Mouse (Mus musculus): ENCODE results near the gene Cacnb3. TPM values are rescaled to one million over a fixed set of nuclear protein-coding genes. Genes with fewer than 3 reads are reported as not detected.

Cacnb3 gene
- total RNA-seq, 1 experiment: 32.0 TPM

DNA sequence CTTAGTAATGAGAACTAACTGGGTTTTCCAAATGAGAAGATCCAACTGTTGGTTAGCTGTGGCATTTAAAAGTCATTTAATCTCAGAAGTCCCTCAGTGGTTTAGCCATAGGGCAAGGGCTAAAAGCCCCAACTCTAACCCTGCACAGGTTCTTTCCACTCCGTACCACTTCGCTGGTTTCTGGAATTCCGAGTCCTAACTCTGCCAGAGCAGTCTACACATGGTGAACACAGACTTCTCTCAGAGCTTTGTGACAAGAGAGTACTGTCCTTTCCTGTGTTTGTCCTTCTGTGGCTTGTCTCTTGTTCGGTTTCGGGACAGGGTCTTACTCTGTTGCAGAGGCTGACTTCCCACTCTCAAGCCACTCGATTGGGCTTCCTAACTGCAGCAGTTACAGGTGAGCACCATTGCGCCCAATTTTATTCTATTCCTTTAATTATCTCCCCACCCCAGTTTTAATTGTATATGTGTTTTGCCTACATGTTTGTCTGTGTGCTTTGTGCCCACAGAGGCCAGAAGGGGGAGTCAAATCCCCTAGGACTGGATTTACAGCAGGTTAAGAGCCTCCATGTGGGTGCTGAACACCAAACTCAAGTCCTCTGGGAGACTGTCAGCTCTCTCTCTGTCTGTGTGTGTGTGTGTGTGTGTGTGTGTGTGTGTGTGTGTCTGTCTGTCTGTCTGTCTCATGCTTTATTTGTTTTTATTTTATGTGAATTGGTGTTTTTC, 4.0 kb upstream of the Cacnb3 start:
- DNase-seq (ENCODE audit: low read depth, low spot score): no peak
- no peaks in the 10 kb centered on the region for H3K36me3 ChIP-seq (ENCODE audit: control insufficient read depth, insufficient read depth, low read length, poor library complexity, severe bottlenecking)
- no peak for TF ChIP-seq ZC3H11A (IDR thresholded peaks at IDR 0.05; ENCODE audit: borderline replicate concordance, low read depth, low read length)
- TF ChIP-seq HCFC1 (IDR thresholded peaks at IDR 0.05; ENCODE audit: borderline replicate concordance, insufficient read depth, low read length): no peak
- no peak for TF ChIP-seq MAFK (IDR thresholded peaks at IDR 0.05; ENCODE audit: insufficient read depth, low read depth, low read length)
- TF ChIP-seq CHD2 (IDR thresholded peaks at IDR 0.05; ENCODE audit: low read depth, low read length): no peak
- no peak for TF ChIP-seq ZNF384 (IDR thresholded peaks at IDR 0.05; ENCODE audit: low read depth, low read length)
- H3K27ac ChIP-seq (ENCODE audit: insufficient read depth, low read depth, low read length, poor library complexity, severe bottlenecking): peak overlapping the region; percentile 59; the same call in 1 of the 2 replicates
- peak overlapping the region in 1 of 2 experiments; percentile 34; a peak in 1 of 4 replicates for H3K4me3 ChIP-seq (ENCODE audit: insufficient read depth in 1 of 2, low read depth in 1 of 2, low read length in 2 of 2, poor library complexity in 1 of 2, severe bottlenecking in 1 of 2)
- peaks cover 7 to 42% of the 10 kb centered on the region in 2 experiments for H3K4me1 ChIP-seq (ENCODE audit: control insufficient read depth in 2 of 2, insufficient read depth in 2 of 2, low read length in 2 of 2, poor library complexity in 1 of 2)
- H3K9me3 ChIP-seq (ENCODE audit: control insufficient read depth, insufficient read depth, low read depth, low read length): no peaks in the 10 kb centered on the region
- in situ Hi-C loops (cut with MboI; ENCODE audit: low sequenced_read_pairs in 2 of 2, unreplicated experiment in 2 of 2): no loop called here
- H3K9ac ChIP-seq (ENCODE audit: insufficient read depth, low read depth, low read length, poor library complexity, severe bottlenecking): peak overlapping the region; percentile 23; the same call in 1 of the 2 replicates

DNA sequence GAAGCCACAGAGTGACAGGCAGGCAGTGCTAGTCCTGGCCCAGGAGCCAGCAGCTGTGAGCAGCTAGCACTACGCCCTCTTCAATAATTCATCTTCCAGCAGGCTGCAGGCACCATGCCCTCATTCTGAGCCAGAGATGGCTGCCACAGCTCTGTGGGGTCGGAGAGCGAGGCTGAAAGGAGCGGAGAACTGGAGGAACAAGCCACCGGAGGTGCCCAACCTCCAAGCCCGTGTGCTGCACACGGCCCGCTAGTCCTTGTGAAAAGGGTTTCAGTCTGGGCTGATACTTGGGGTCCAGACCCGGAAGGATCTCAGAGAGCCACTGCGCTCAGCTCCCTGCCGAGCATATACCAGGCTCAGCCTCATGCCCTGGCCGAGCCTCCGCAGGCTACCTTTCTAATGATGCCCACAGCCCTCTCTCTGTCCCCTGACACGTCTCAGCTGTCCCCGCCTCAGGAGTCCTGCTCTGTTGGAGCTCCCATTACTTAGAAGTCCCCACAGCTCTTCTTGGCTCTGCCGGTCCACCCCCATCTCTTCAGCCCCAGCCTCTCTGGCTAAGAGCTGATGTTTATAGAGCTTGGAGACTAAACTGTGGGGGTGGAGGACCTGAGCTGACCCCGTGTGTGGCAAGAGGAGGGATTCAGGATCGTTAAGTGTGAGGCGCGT, 1.9 kb upstream of the Cacnb3 start:
- no peak overlapping the region for H3K27ac ChIP-seq (ENCODE audit: insufficient read depth, low read depth, low read length, poor library complexity, severe bottlenecking)
- in situ Hi-C loops (cut with MboI; ENCODE audit: low sequenced_read_pairs in 2 of 2, unreplicated experiment in 2 of 2): no loop called here

GRCm38 (mm10) chr15:98629464-98629863, 1.2 kb upstream of the Cacnb3 start:
- in situ Hi-C loops (cut with MboI; ENCODE audit: low sequenced_read_pairs in 2 of 2, unreplicated experiment in 2 of 2): no loop called here
- Histone ChIP-seq H3K9me3 (ENCODE audit: control insufficient read depth, insufficient read depth, low read depth, low read length) (no peaks in the 10 kb centered on the region), H3K4me1 (ENCODE audit: control insufficient read depth in 2 of 2, insufficient read depth in 2 of 2, low read length in 2 of 2, poor library complexity in 1 of 2) (peaks cover 7 to 45% of the 10 kb centered on the region in 2 experiments), H3K36me3 (ENCODE audit: control insufficient read depth, insufficient read depth, low read length, poor library complexity, severe bottlenecking) (no peaks in the 10 kb centered on the region), H3K27ac (ENCODE audit: insufficient read depth, low read depth, low read length, poor library complexity, severe bottlenecking) (no peak overlapping the region), H3K4me3 (ENCODE audit: insufficient read depth in 1 of 2, low read depth in 1 of 2, low read length in 2 of 2, poor library complexity in 1 of 2, severe bottlenecking in 1 of 2) (no peak overlapping the region), H3K9ac (ENCODE audit: insufficient read depth, low read depth, low read length, poor library complexity, severe bottlenecking) (no peak overlapping the region)
- no peak for TF ChIP-seq CHD2 (IDR thresholded peaks at IDR 0.05; ENCODE audit: low read depth, low read length)
- TF ChIP-seq MAFK (IDR thresholded peaks at IDR 0.05; ENCODE audit: insufficient read depth, low read depth, low read length): no peak
- no peak for TF ChIP-seq HCFC1 (IDR thresholded peaks at IDR 0.05; ENCODE audit: borderline replicate concordance, insufficient read depth, low read length)
- no peak for TF ChIP-seq ZNF384 (IDR thresholded peaks at IDR 0.05; ENCODE audit: low read depth, low read length)
- no peak for TF ChIP-seq ZC3H11A (IDR thresholded peaks at IDR 0.05; ENCODE audit: borderline replicate concordance, low read depth, low read length)
- no peak for DNase-seq (ENCODE audit: low read depth, low spot score)

More for the DNA sequence above, 1.9 kb upstream of the Cacnb3 start:
- TF ChIP-seq ZNF384 (IDR thresholded peaks at IDR 0.05; ENCODE audit: low read depth, low read length) (no peak), ZC3H11A (IDR thresholded peaks at IDR 0.05; ENCODE audit: borderline replicate concordance, low read depth, low read length) (no peak), MAFK (IDR thresholded peaks at IDR 0.05; ENCODE audit: insufficient read depth, low read depth, low read length) (no peak), CHD2 (IDR thresholded peaks at IDR 0.05; ENCODE audit: low read depth, low read length) (no peak), HCFC1 (IDR thresholded peaks at IDR 0.05; ENCODE audit: borderline replicate concordance, insufficient read depth, low read length) (no peak)
- DNase-seq (ENCODE audit: low read depth, low spot score): no peak
- Histone ChIP-seq H3K9me3 (ENCODE audit: control insufficient read depth, insufficient read depth, low read depth, low read length) (no peaks in the 10 kb centered on the region), H3K36me3 (ENCODE audit: control insufficient read depth, insufficient read depth, low read length, poor library complexity, severe bottlenecking) (no peaks in the 10 kb centered on the region), H3K9ac (ENCODE audit: insufficient read depth, low read depth, low read length, poor library complexity, severe bottlenecking) (peak overlapping the region; percentile 35; the same call in 1 of the 2 replicates), H3K4me1 (ENCODE audit: control insufficient read depth in 2 of 2, insufficient read depth in 2 of 2, low read length in 2 of 2, poor library complexity in 1 of 2) (peaks cover 7 to 45% of the 10 kb centered on the region in 2 experiments), H3K4me3 (ENCODE audit: insufficient read depth in 1 of 2, low read depth in 1 of 2, low read length in 2 of 2, poor library complexity in 1 of 2, severe bottlenecking in 1 of 2) (peak overlapping the region; percentile 34 to 45; a peak in 3 of 4 replicates)

- in situ Hi-C loops (cut with MboI; ENCODE audit: low sequenced_read_pairs in 2 of 2, unreplicated experiment in 2 of 2): no loop called here
- peak; percentile 97 for DNase-seq (ENCODE audit: low read depth, low spot score)
- peaks cover 7 to 42% of the 10 kb centered on the region in 2 experiments; a peak in 3 of 4 replicates for H3K4me1 ChIP-seq (ENCODE audit: control insufficient read depth in 2 of 2, insufficient read depth in 2 of 2, low read length in 2 of 2, poor library complexity in 1 of 2)
- H3K9me3 ChIP-seq (ENCODE audit: control insufficient read depth, insufficient read depth, low read depth, low read length): no peaks in the 10 kb centered on the region
- no peak overlapping the region; the same call in 1 of the 2 replicates for H3K27ac ChIP-seq (ENCODE audit: insufficient read depth, low read depth, low read length, poor library complexity, severe bottlenecking)
- peak overlapping the region; percentile 55 to 63 for H3K4me3 ChIP-seq (ENCODE audit: insufficient read depth in 1 of 2, low read depth in 1 of 2, low read length in 2 of 2, poor library complexity in 1 of 2, severe bottlenecking in 1 of 2)
- TF ChIP-seq ZNF384 (IDR thresholded peaks at IDR 0.05; ENCODE audit: low read depth, low read length) (0 out of 2 replicates have a peak, but pooled peaks have one; percentile 40), ZC3H11A (IDR thresholded peaks at IDR 0.05; ENCODE audit: borderline replicate concordance, low read depth, low read length) (peak; percentile 20; the same call in 1 of the 2 replicates), MAFK (IDR thresholded peaks at IDR 0.05; ENCODE audit: insufficient read depth, low read depth, low read length) (no peak), HCFC1 (IDR thresholded peaks at IDR 0.05; ENCODE audit: borderline replicate concordance, insufficient read depth, low read length) (peak; percentile 63; the same call in 1 of the 2 replicates), CHD2 (IDR thresholded peaks at IDR 0.05; ENCODE audit: low read depth, low read length) (no peak)
- no peaks in the 10 kb centered on the region for H3K36me3 ChIP-seq (ENCODE audit: control insufficient read depth, insufficient read depth, low read length, poor library complexity, severe bottlenecking)
- H3K9ac ChIP-seq (ENCODE audit: insufficient read depth, low read depth, low read length, poor library complexity, severe bottlenecking): peak overlapping the region; percentile 48; the same call in 1 of the 2 replicates
Measured at GRCm38 (mm10) chr15:98631493-98631892, 853 bp downstream of the Cacnb3 start.

Measured in ES-E14 (cell line).